Mouse (Mus musculus) E14TG2a.4 (cell line): ENCODE measurements at regions not wholly inside any gene's neighbourhood (a gene's known extent, or its start where the extent isn't known, plus 50 kb on each side); places are given as distances from the start of the nearest gene placed in this dataset.

Experiments
- H3K27me3 ChIP-seq: 2 replicates; pipeline ENCODE4 v1.6.1; 2014; ENCODE audit warnings: low read length, control low read depth; ENCODE audit not compliant: insufficient read depth
- H3K36me3 ChIP-seq: 2 replicates; pipeline ENCODE4 v1.6.1; 2014; ENCODE audit warnings: low read length, control low read depth; ENCODE audit not compliant: insufficient read depth
- H3K4me1 ChIP-seq: replicated peaks from 2 replicates; pipeline ENCODE4 v1.6.1; 2014; ENCODE audit warnings: low read depth, low read length, control low read depth
- H3K4me3 ChIP-seq: replicated peaks from 2 replicates; pipeline ENCODE4 v1.5.1; 2014; ENCODE audit warnings: mild to moderate bottlenecking, low read length
- H3K9me3 ChIP-seq: 2 replicates; pipeline ENCODE4 v1.6.1; 2014; ENCODE audit warnings: low read length, control low read depth
- CTCF ChIP-seq: conservative IDR thresholded peaks from 2 replicates; pipeline ENCODE4 v1.5.1; 2014; ENCODE audit warnings: low read length
- NANOG ChIP-seq: IDR thresholded peaks from 2 replicates; pipeline ENCODE4 v1.6.1; 2014; ENCODE audit warnings: borderline replicate concordance, low read length, mixed read lengths
- POU5F1 ChIP-seq: IDR thresholded peaks from 2 replicates; pipeline ENCODE4 v1.6.1; 2014; ENCODE audit warnings: low read length, borderline replicate concordance

- TF ChIP-seq CTCF (no peak), POU5F1 (no peak), NANOG (no peak)
- Histone ChIP-seq H3K4me1 (no peaks in the 10 kb centered on the region), H3K9me3 (peaks cover 3% of the 10 kb centered on the region; the same call in 1 of the 2 replicates), H3K27me3 (no peaks in the 10 kb centered on the region), H3K4me3 (no peak overlapping the region), H3K36me3 (no peaks in the 10 kb centered on the region)
Observed at GRCm38 (mm10) chr11:71636111-71636510, 113.6 kb upstream of the Wscd1 start.

- Histone ChIP-seq H3K27me3 (no peaks in the 10 kb centered on the region), H3K4me3 (no peak overlapping the region), H3K9me3 (peaks cover 3% of the 10 kb centered on the region; the same call in 1 of the 2 replicates), H3K4me1 (no peaks in the 10 kb centered on the region), H3K36me3 (no peaks in the 10 kb centered on the region)
- TF ChIP-seq POU5F1 (no peak), NANOG (no peak), CTCF (no peak)
Observed at GRCm38 (mm10) chr11:71636785-71637184, 112.9 kb upstream of the Wscd1 start.

GRCm38 (mm10) chr11:71642886-71643285 is 106.8 kb upstream of the Wscd1 start:
- no peaks in the 10 kb centered on the region for H3K4me1 ChIP-seq
- no peak overlapping the region for H3K4me3 ChIP-seq
- TF ChIP-seq CTCF = no peak
- H3K9me3 ChIP-seq = no peaks in the 10 kb centered on the region
- H3K27me3 ChIP-seq = no peaks in the 10 kb centered on the region
- H3K36me3 ChIP-seq = no peaks in the 10 kb centered on the region

GRCm38 (mm10) chr11:71651756-71652380 is 97.9 kb upstream of the Wscd1 start:
- H3K4me3 ChIP-seq = no peak overlapping the region
- no peaks in the 10 kb centered on the region for H3K9me3 ChIP-seq
- no peaks in the 10 kb centered on the region for H3K4me1 ChIP-seq
- H3K27me3 ChIP-seq = no peaks in the 10 kb centered on the region
- TF ChIP-seq POU5F1 (no peak), NANOG (no peak), CTCF (no peak)
- no peaks in the 10 kb centered on the region for H3K36me3 ChIP-seq

GRCm38 (mm10) chr11:71652381-71652775 is 97.3 kb upstream of the Wscd1 start:
- TF ChIP-seq CTCF = no peak
- TF ChIP-seq NANOG = no peak
- TF ChIP-seq POU5F1 = no peak
- H3K27me3 ChIP-seq = no peaks in the 10 kb centered on the region
- no peaks in the 10 kb centered on the region for H3K36me3 ChIP-seq
- no peaks in the 10 kb centered on the region for H3K4me1 ChIP-seq
- H3K4me3 ChIP-seq = no peak overlapping the region
- no peaks in the 10 kb centered on the region for H3K9me3 ChIP-seq

GRCm38 (mm10) chr11:71658346-71658745 is 91.4 kb upstream of the Wscd1 start:
- no peaks in the 10 kb centered on the region for H3K27me3 ChIP-seq
- H3K4me3 ChIP-seq = no peak overlapping the region
- no peaks in the 10 kb centered on the region for H3K4me1 ChIP-seq
- peaks cover 12% of the 10 kb centered on the region for H3K9me3 ChIP-seq
- no peak for TF ChIP-seq CTCF
- TF ChIP-seq POU5F1 = no peak
- TF ChIP-seq NANOG = no peak
- no peaks in the 10 kb centered on the region for H3K36me3 ChIP-seq

GRCm38 (mm10) chr11:71670111-71671050 is 79.3 kb upstream of the Wscd1 start:
- no peaks in the 10 kb centered on the region for H3K4me1 ChIP-seq
- TF ChIP-seq NANOG (no peak), POU5F1 (no peak), CTCF (no peak)
- H3K36me3 ChIP-seq = no peaks in the 10 kb centered on the region
- H3K27me3 ChIP-seq = no peaks in the 10 kb centered on the region
- no peaks in the 10 kb centered on the region for H3K9me3 ChIP-seq
- no peak overlapping the region for H3K4me3 ChIP-seq

GRCm38 (mm10) chr11:71672171-71673050 is 77.3 kb upstream of the Wscd1 start:
- TF ChIP-seq POU5F1 (no peak), NANOG (no peak), CTCF (no peak)
- no peaks in the 10 kb centered on the region for H3K27me3 ChIP-seq
- no peak overlapping the region for H3K4me3 ChIP-seq
- H3K9me3 ChIP-seq = no peaks in the 10 kb centered on the region
- no peaks in the 10 kb centered on the region for H3K4me1 ChIP-seq
- H3K36me3 ChIP-seq = no peaks in the 10 kb centered on the region
